Mouse (Mus musculus) CH12.LX (cell line): Measurements from ENCODE around the gene Rptor. TPM values are rescaled to one million over a fixed set of nuclear protein-coding genes. Genes with fewer than 3 reads are reported as not detected.

ENCODE experiments used
- DNase-seq: peaks from one replicate; pipeline ENCODE4 v3.0.0-alpha.2; 2013; ENCODE audit errors: extremely low read depth
- H3K27ac ChIP-seq: 2 replicates; pipeline ENCODE4 v1.5.1; 2012; ENCODE audit warnings: low read depth, mild to moderate bottlenecking, control low read depth, moderate library complexity; ENCODE audit not compliant: insufficient read depth
- H3K27me3 ChIP-seq: replicated peaks from 2 replicates; pipeline ENCODE3; 2012; ENCODE audit warnings: inconsistent platforms
- H3K36me3 ChIP-seq, 2 experiments: replicated peaks in 1 of 2; 2 replicates each; pipeline versions ENCODE3 to v1.6.1; 2012; ENCODE audit warnings: inconsistent platforms in 1 of 2, low read length in 1 of 2, mild to moderate bottlenecking in 1 of 2, mixed read lengths in 1 of 2, moderate library complexity in 1 of 2; ENCODE audit not compliant: control insufficient read depth in 1 of 2, insufficient read depth in 1 of 2
- H3K4me1 ChIP-seq, 2 experiments: 2 replicates each; pipeline ENCODE4 v1.6.1; 2012; ENCODE audit warnings: inconsistent platforms in 1 of 2, moderate library complexity in 1 of 2; ENCODE audit not compliant: insufficient read depth in 2 of 2, control insufficient read depth in 1 of 2
- H3K4me2 ChIP-seq: 2 replicates; pipeline ENCODE4 v1.6.1; 2012; ENCODE audit warnings: low read depth, mild to moderate bottlenecking, control low read depth; ENCODE audit not compliant: poor library complexity, insufficient read depth, severe bottlenecking
- H3K4me3 ChIP-seq, 3 experiments: fragments of 150-350 bp in 1 of 3; sonication (generic) in 1 of 3; replicated peaks in 1 of 3; 2 replicates each; pipeline versions ENCODE3 to v1.5.1; 2011 to 2012; ENCODE audit warnings: low read depth in 2 of 3, low read length in 2 of 3, mild to moderate bottlenecking in 2 of 3, moderate library complexity in 2 of 3, control low read depth in 1 of 3, improper control_type of control experiment in 1 of 3, inconsistent platforms in 1 of 3, mixed read lengths in 1 of 3; ENCODE audit not compliant: poor library complexity in 1 of 3
- H3K79me2 ChIP-seq: replicated peaks from 2 replicates; pipeline ENCODE4 v1.6.1; 2012; ENCODE audit warnings: mild to moderate bottlenecking, moderate library complexity; ENCODE audit not compliant: control insufficient read depth, poor library complexity, insufficient read depth, severe bottlenecking; ENCODE audit errors: extremely low read depth
- H3K9ac ChIP-seq: 2 replicates; pipeline ENCODE4 v1.6.1; 2012; ENCODE audit warnings: low read depth, mild to moderate bottlenecking, control low read depth, moderate library complexity; ENCODE audit not compliant: insufficient read depth
- H3K9me3 ChIP-seq: replicated peaks from 2 replicates; pipeline ENCODE3; 2012; ENCODE audit warnings: low read length, inconsistent platforms, mixed read lengths
- BHLHE40 ChIP-seq: IDR thresholded peaks from 2 replicates; pipeline ENCODE4 v1.6.1; 2011; ENCODE audit warnings: mild to moderate bottlenecking, low read depth, low read length, improper control_type of control experiment
- CHD1 ChIP-seq: IDR thresholded peaks from 2 replicates; pipeline ENCODE4 v1.6.1; 2012; ENCODE audit warnings: low read depth, low read length, improper control_type of control experiment, inconsistent platforms
- E2F4 ChIP-seq: IDR thresholded peaks from 2 replicates; pipeline ENCODE4 v1.6.1; 2011; ENCODE audit warnings: low read depth, low read length, improper control_type of control experiment; ENCODE audit not compliant: insufficient replicate concordance
- ELF1 ChIP-seq: IDR thresholded peaks from 2 replicates; pipeline ENCODE4 v1.6.1; 2014; ENCODE audit warnings: low read depth, mild to moderate bottlenecking, inconsistent platforms, low read length, improper control_type of control experiment
- GABPA ChIP-seq: IDR thresholded peaks from 2 replicates; pipeline ENCODE4 v1.6.1; 2012; ENCODE audit warnings: low read depth, low read length, improper control_type of control experiment, inconsistent platforms; ENCODE audit not compliant: insufficient replicate concordance
- IRF4 ChIP-seq: IDR thresholded peaks from 2 replicates; pipeline ENCODE4 v1.6.1; 2014; ENCODE audit warnings: low read depth, mild to moderate bottlenecking, inconsistent platforms, low read length, improper control_type of control experiment
- JUND ChIP-seq: conservative IDR thresholded peaks from 2 replicates; pipeline ENCODE4 v1.6.1; 2011; ENCODE audit warnings: low read depth, low read length, improper control_type of control experiment
- MAFK ChIP-seq: IDR thresholded peaks from 2 replicates; pipeline ENCODE4 v1.6.1; 2011; ENCODE audit warnings: low read length, improper control_type of control experiment; ENCODE audit not compliant: insufficient replicate concordance
- MXI1 ChIP-seq: IDR thresholded peaks from 2 replicates; pipeline ENCODE4 v1.6.1; 2011; ENCODE audit warnings: mild to moderate bottlenecking, low read depth, low read length, improper control_type of control experiment
- MYC ChIP-seq: IDR thresholded peaks from 2 replicates; pipeline ENCODE4 v1.6.1; 2011; ENCODE audit warnings: low read depth, mild to moderate bottlenecking, improper control_type of control experiment, low read length
- NELFE ChIP-seq: IDR thresholded peaks from 2 replicates; pipeline ENCODE4 v1.6.1; 2011; ENCODE audit warnings: low read depth, low read length, improper control_type of control experiment
- NRF1 ChIP-seq: IDR thresholded peaks from 2 replicates; pipeline ENCODE4 v1.6.1; 2014; ENCODE audit warnings: low read depth, mild to moderate bottlenecking, inconsistent platforms, low read length, improper control_type of control experiment, moderate library complexity
- PAX5 ChIP-seq: IDR thresholded peaks from 2 replicates; pipeline ENCODE4 v1.6.1; 2012; ENCODE audit warnings: low read length, inconsistent platforms, mixed read lengths
- POLR2A ChIP-seq: IDR thresholded peaks from 2 replicates; pipeline ENCODE4 v1.6.1; 2011; ENCODE audit warnings: low read depth, mild to moderate bottlenecking, improper control_type of control experiment, low read length
- SIN3A ChIP-seq: IDR thresholded peaks from 2 replicates; pipeline ENCODE4 v1.6.1; 2012; ENCODE audit warnings: low read length, improper control_type of control experiment, inconsistent platforms
- dilution Hi-C: fragments of 300-500 bp; cut with MboI; formaldehyde crosslinking; loops from 2 replicates; pipeline ENCODE4 v1.14.3; 2020; ENCODE audit warnings: low sequenced_read_pairs; ENCODE audit not compliant: extremely low pct_unique_long_range_greater_than_20kb, extremely low pct_ligation_motif_present
- in situ Hi-C: fragments of 300-500 bp; cut with MboI; formaldehyde crosslinking; loops from 3 replicates; pipeline ENCODE4 v1.14.3; 2019; ENCODE audit warnings: low sequenced_read_pairs, low pct_ligation_motif_present, low pct_unique_long_range_greater_than_20kb, mixed read lengths
- polyA plus RNA-seq: library from polyadenylated mRNA; unstranded; fragments of >175 nt; gene quantifications from 2 replicates; pipeline ENCODE4 v1.2.1, GENCODE M21; 2012; ENCODE audit warnings: low read depth; ENCODE audit not compliant: insufficient read length
- total RNA-seq, 2 experiments: library from RNA; depleted of rRNA; stranded (reverse); fragments of 300-350 nt in 1 of 2; fragments of >200 nt in 1 of 2; gene quantifications; 2 replicates each; pipeline ENCODE4 v1.2.3; 2012 to 2014

Rptor gene
- total and polyA plus RNA-seq, 3 experiments: 10.3 to 33.1 (median 26.7) TPM

DNA sequence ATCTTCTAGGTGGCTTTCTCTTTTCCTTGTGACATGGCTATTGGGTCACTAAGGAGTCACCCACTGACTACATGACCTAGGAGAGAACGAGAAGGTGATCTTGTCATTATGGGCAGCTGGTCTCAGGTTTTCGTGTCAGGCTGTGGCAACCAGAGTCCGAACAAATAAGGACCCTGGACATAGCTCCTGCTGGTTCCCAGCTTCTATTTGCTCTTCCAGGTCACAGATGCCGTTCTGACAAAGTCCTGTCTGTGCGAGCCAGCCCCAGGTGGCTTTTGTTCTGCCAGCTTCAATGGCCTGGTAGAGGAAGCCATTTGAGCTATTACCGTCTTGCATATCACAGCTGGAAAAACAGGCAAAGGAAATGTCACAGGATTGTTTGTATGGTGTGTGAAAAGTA lies 40.4 kb upstream of the Rptor start:
- dilution Hi-C loops: no loop called here
- in situ Hi-C loops: no loop called here
- Histone ChIP-seq H3K36me3 (no peaks in the 10 kb centered on the region), H3K27me3 (peaks cover 84% of the 10 kb centered on the region), H3K9me3 (peaks cover 5% of the 10 kb centered on the region), H3K4me1 (peaks cover 0 to 3% of the 10 kb centered on the region in 2 experiments; a peak in 1 of 4 replicates), H3K4me2 (no peak overlapping the region), H3K4me3 (no peak overlapping the region), H3K27ac (no peak overlapping the region), H3K9ac (no peak overlapping the region), H3K79me2 (no peaks in the 10 kb centered on the region)
- no peak for TF ChIP-seq ELF1
- no peak for DNase-seq

DNA sequence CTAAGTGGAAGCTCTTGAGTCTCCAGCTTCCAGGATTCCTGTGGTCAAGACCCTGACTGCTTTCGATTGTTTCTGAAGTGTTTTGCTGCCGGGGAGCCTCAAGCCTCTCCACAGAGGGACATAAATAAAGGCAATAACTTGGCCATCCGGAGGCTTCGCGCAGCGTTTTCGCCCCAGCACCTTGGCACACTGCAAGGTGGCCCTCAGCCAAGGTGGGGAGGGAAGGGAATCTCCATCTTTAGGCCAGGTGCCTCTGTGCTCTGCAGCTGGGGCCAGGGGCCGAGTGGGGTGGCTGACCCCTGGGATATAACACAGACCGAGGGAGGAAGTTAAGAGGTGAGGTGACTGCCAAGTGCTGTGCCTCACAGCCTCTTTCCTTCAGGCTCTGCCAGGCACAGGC lies 39.5 kb upstream of the Rptor start:
- Histone ChIP-seq H3K27me3 (peaks cover 80% of the 10 kb centered on the region), H3K4me1 (peaks cover 0 to 3% of the 10 kb centered on the region in 2 experiments; a peak in 1 of 4 replicates), H3K36me3 (no peaks in the 10 kb centered on the region), H3K4me3 (no peak overlapping the region), H3K9me3 (peaks cover 9% of the 10 kb centered on the region), H3K27ac (no peak overlapping the region), H3K4me2 (no peak overlapping the region), H3K9ac (no peak overlapping the region), H3K79me2 (no peaks in the 10 kb centered on the region)
- no peak for TF ChIP-seq E2F4
- TF ChIP-seq NELFE: no peak
- TF ChIP-seq MYC: no peak
- in situ Hi-C loops: no loop called here
- dilution Hi-C loops: no loop called here
- no peak for DNase-seq

DNA sequence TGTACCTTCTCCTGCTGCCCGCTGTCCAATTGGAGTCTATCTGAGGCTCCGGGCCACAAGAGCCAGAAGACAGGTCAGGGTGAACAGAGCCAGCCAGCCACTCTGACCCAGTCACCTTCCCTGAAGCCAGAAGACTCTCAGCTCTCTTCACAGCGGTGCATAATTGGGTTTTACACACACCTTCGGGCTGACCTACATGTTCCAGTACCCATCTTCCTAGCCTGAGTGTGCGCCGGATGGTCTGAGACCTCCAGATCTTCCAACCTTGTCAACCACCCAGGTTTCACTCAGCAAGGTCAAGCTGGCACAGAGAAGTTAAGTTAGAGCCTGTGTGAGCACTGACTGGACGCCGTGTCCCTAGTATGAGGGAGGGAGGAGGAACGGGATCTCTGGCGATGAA lies 38.3 kb upstream of the Rptor start:
- in situ Hi-C loops: no loop called here
- H3K4me2 ChIP-seq: no peak overlapping the region
- peaks cover 14% of the 10 kb centered on the region for H3K9me3 ChIP-seq
- no peak for DNase-seq
- no peak overlapping the region for H3K27ac ChIP-seq
- dilution Hi-C loops: no loop called here
- peaks cover 0 to 3% of the 10 kb centered on the region in 2 experiments; a peak in 1 of 4 replicates for H3K4me1 ChIP-seq
- H3K36me3 ChIP-seq: no peaks in the 10 kb centered on the region
- TF ChIP-seq NELFE (no peak), PAX5 (no peak), ELF1 (no peak)
- TF ChIP-seq, all 38 proteins: peak for 0
- Histone ChIP-seq H3K79me2 (no peaks in the 10 kb centered on the region), H3K27me3 (peaks cover 86% of the 10 kb centered on the region), H3K4me3 (no peak overlapping the region), H3K9ac (no peak overlapping the region)

DNA sequence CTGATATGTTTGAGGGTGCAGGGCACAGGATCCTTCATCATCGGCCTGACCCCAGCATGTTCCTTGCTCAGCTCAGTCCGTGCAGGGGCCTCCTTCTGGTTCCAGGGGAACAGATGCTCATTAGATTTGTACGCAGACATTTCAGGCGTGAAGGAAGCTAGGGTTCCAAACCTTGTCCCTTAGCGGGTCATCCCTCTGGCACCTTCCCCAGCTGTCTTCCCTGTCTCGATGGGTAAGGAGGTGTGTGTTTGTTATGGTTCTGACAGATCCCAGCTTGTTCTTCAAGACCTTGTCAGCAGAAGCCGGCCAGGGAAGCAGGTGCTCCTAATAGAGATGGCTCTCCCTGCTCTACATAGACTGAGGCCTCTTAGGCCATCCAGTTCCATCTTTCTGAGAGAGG lies 37.7 kb upstream of the Rptor start:
- H3K4me2 ChIP-seq: no peak overlapping the region
- dilution Hi-C loops: no loop called here
- no peak overlapping the region for H3K9ac ChIP-seq
- no peak for TF ChIP-seq GABPA
- TF ChIP-seq POLR2A: no peak
- no peak for TF ChIP-seq BHLHE40
- TF ChIP-seq MAFK: no peak
- TF ChIP-seq PAX5: no peak
- TF ChIP-seq NRF1: no peak
- TF ChIP-seq SIN3A: no peak
- no peak for TF ChIP-seq MXI1
- no peak for TF ChIP-seq IRF4
- TF ChIP-seq E2F4: no peak
- TF ChIP-seq JUND: no peak
- TF ChIP-seq CHD1: no peak
- no peaks in the 10 kb centered on the region for H3K4me1 ChIP-seq
- H3K4me3 ChIP-seq: no peak overlapping the region
- DNase-seq: no peak
- H3K79me2 ChIP-seq: no peaks in the 10 kb centered on the region
- no peaks in the 10 kb centered on the region for H3K36me3 ChIP-seq
- in situ Hi-C loops: no loop called here
- H3K27ac ChIP-seq: no peak overlapping the region
- peaks cover 86% of the 10 kb centered on the region for H3K27me3 ChIP-seq
- peaks cover 14% of the 10 kb centered on the region for H3K9me3 ChIP-seq
